26 mouse cellular contexts compared by ENCODE assay signal in genomic region chr4:132611320-132611719, GRCm38 (mm10). TPM values are rescaled to one million over a fixed set of nuclear protein-coding genes. Genes with fewer than 3 reads are reported as not detected.
DNase-seq lines count a peak whose midpoint lies in the region; ATAC-seq and TF ChIP-seq lines count a peak whose summit lies in the region.
"Had no signal": no experiment of that assay in that cellular context is flagged by ENCODE, and none has a peak within 500 bp of the region (broad histone marks: within the 10 kb centered on the region; RNA-seq: fewer than 3 reads in every experiment).

No protein-coding gene starts in this region.

- peak; percentile 63 for DNase-seq in CD4-positive, CD25-positive, alpha-beta regulatory T cell, adult 2 months (ENCODE audit: low read depth, low spot score)
- DNase-seq in ES-E14 (ENCODE audit: low read depth, low spot score) = no peak
- no peak for DNase-seq in midbrain, embryonic 11.5 days (ENCODE audit: low spot score, missing footprints)
- DNase-seq in kidney, postnatal 4 days = no peak
- DNase-seq in embryo, embryonic 9.5 days (ENCODE audit: extremely low spot score) = no peak
- DNase-seq: adrenal gland, adult 8-10 months; cerebellum, adult 11 months; cerebellum, adult 9-10 months; cerebellum, postnatal 36 days; gastrocnemius, adult 2 months; kidney, adult 8-10 months; liver; lung, embryonic 14.5 days; midbrain, embryonic 14.5 days; right cerebral cortex, postnatal 4 days; thymus, postnatal 14 days had no signal

- H3K4me2 ChIP-seq in midbrain, embryonic 11.5 days = no peak overlapping the region
- H3K4me2 ChIP-seq: embryonic facial prominence, embryonic 12.5 days; heart, embryonic 15.5 days; liver, embryonic 15.5 days; lung, embryonic 14.5 days had no signal

- no peaks in the 10 kb centered on the region for H3K36me3 ChIP-seq in ES-E14 (ENCODE audit: control insufficient read depth, insufficient read depth, low read length, poor library complexity, severe bottlenecking)
- H3K36me3 ChIP-seq in midbrain, embryonic 11.5 days (ENCODE audit: control insufficient read depth, insufficient read depth, low read length) = no peaks in the 10 kb centered on the region
- H3K36me3 ChIP-seq: embryonic facial prominence, embryonic 12.5 days; heart, embryonic 15.5 days; liver, embryonic 15.5 days had no signal

- no peak overlapping the region; the same call in 1 of the 2 replicates for H3K27ac ChIP-seq in ES-E14 (ENCODE audit: insufficient read depth, low read depth, low read length, poor library complexity, severe bottlenecking)
- no peak overlapping the region for H3K27ac ChIP-seq in midbrain, embryonic 11.5 days (ENCODE audit: low read depth, low read length)
- H3K27ac ChIP-seq: embryonic facial prominence, embryonic 12.5 days; gastrocnemius, adult 2 months; heart, embryonic 15.5 days; kidney, postnatal 0 days; liver, embryonic 15.5 days had no signal

- H3K4me3 ChIP-seq in ES-E14 (ENCODE audit: insufficient read depth in 1 of 2, low read depth in 1 of 2, low read length in 2 of 2, poor library complexity in 1 of 2, severe bottlenecking in 1 of 2) = peak overlapping the region in 1 of 2 experiments; percentile 37; a peak in 1 of 4 replicates
- no peak overlapping the region for H3K4me3 ChIP-seq in midbrain, embryonic 11.5 days (ENCODE audit: low read depth, low read length)
- H3K4me3 ChIP-seq: embryonic facial prominence, embryonic 12.5 days; gastrocnemius, adult 2 months; heart, embryonic 15.5 days; liver, embryonic 15.5 days had no signal

- peak overlapping the region; percentile 43; the same call in 1 of the 2 replicates for H3K9ac ChIP-seq in ES-E14 (ENCODE audit: insufficient read depth, low read depth, low read length, poor library complexity, severe bottlenecking)
- no peak overlapping the region for H3K9ac ChIP-seq in midbrain, embryonic 11.5 days (ENCODE audit: low read length)
- H3K9ac ChIP-seq: embryonic facial prominence, embryonic 12.5 days; heart, embryonic 15.5 days; liver, embryonic 15.5 days; lung, embryonic 14.5 days had no signal

- in situ Hi-C loops in ES-E14 (cut with MboI; ENCODE audit: low sequenced_read_pairs in 2 of 2, unreplicated experiment in 2 of 2) = no loop called here

- 0 out of 4 replicates have a peak, but pooled peaks cover 0 to 3% of the 10 kb centered on the region in 2 experiments for H3K4me1 ChIP-seq in ES-E14 (ENCODE audit: control insufficient read depth in 2 of 2, insufficient read depth in 2 of 2, low read length in 2 of 2, poor library complexity in 1 of 2)
- no peaks in the 10 kb centered on the region for H3K4me1 ChIP-seq in midbrain, embryonic 11.5 days (ENCODE audit: control insufficient read depth, insufficient read depth, low read length)
- H3K4me1 ChIP-seq: embryonic facial prominence, embryonic 12.5 days; liver, embryonic 15.5 days had no signal

- ATAC-seq in granulocyte monocyte progenitor cell, adult 5-6 weeks (replicated peaks; ENCODE audit: poor library complexity, severe bottlenecking) = peak; percentile 87
- peak; percentile 60 for ATAC-seq in monocyte, adult 5-6 weeks (replicated peaks; ENCODE audit: insufficient number of reproducible peaks, low FRiP score, low TSS enrichment, poor library complexity, severe bottlenecking)
- no peak for ATAC-seq in midbrain, embryonic 11.5 days (ENCODE audit: low FRiP score)
- ATAC-seq: forebrain, embryonic 16.5 days; hindbrain, embryonic 16.5 days; intestine, embryonic 16.5 days had no signal

- WGBS in midbrain, embryonic 11.5 days = 88% methylated on average over 8 of the region's 8 CpGs

- H3K27me3 ChIP-seq in midbrain, embryonic 11.5 days (ENCODE audit: control insufficient read depth, insufficient read depth, low read length) = no peaks in the 10 kb centered on the region
- H3K27me3 ChIP-seq: embryonic facial prominence, embryonic 12.5 days; heart, embryonic 15.5 days had no signal

- no peaks in the 10 kb centered on the region for H3K9me3 ChIP-seq in ES-E14 (ENCODE audit: control insufficient read depth, insufficient read depth, low read depth, low read length)
- no peaks in the 10 kb centered on the region for H3K9me3 ChIP-seq in midbrain, embryonic 11.5 days (ENCODE audit: control insufficient read depth, low read length)
- H3K9me3 ChIP-seq: embryonic facial prominence, embryonic 12.5 days; heart, embryonic 15.5 days had no signal

TF ChIP-seq in ES-E14, 5 proteins besides CTCF, POLR2A, EP300 and RAD21:
- TF ChIP-seq HCFC1 (IDR thresholded peaks at IDR 0.05; ENCODE audit: borderline replicate concordance, insufficient read depth, low read length) (no peak), ZC3H11A (IDR thresholded peaks at IDR 0.05; ENCODE audit: borderline replicate concordance, low read depth, low read length) (no peak), CHD2 (IDR thresholded peaks at IDR 0.05; ENCODE audit: low read depth, low read length) (no peak), MAFK (IDR thresholded peaks at IDR 0.05; ENCODE audit: insufficient read depth, low read depth, low read length) (no peak), ZNF384 (IDR thresholded peaks at IDR 0.05; ENCODE audit: low read depth, low read length) (no peak)

RNA-seq across cellular contexts. Expression of gene Eya3, which starts 27.5 kb away (rescaled TPM):
- total RNA-seq in ES-E14 (2012; rRNA removed) = 28.1 and 31.9 TPM in 2 replicates
- total RNA-seq in granulocyte monocyte progenitor cell, adult 5-6 weeks (2014; fragmentation: Nextera tagmentation) = 37.0 and 42.0 TPM in 2 replicates
- 37.1 and 38.9 TPM in 2 replicates for total RNA-seq in granulocyte monocyte progenitor cell, adult 5-6 weeks (2017)
- total RNA-seq in monocyte, adult 5-6 weeks (2017) = 8.7 to 25.5 TPM (median 18.8 TPM) in 3 replicates
- polyA plus RNA-seq in midbrain, embryonic 11.5 days (2014; fragmentation: Nextera tagmentation; extraction: Ambion mirVana) = 26.4 and 26.8 TPM in 2 replicates

RNA-seq across cellular contexts. Expression of gene Ptafr, which starts 47.5 kb away (rescaled TPM):
- 0.26 and 0.40 TPM in 2 replicates for total RNA-seq in ES-E14 (2012; rRNA removed)
- 2.4 TPM in 2 replicates for total RNA-seq in granulocyte monocyte progenitor cell, adult 5-6 weeks (2014; fragmentation: Nextera tagmentation)
- total RNA-seq in granulocyte monocyte progenitor cell, adult 5-6 weeks (2017) = 1.2 and 1.4 TPM in 2 replicates
- total RNA-seq in monocyte, adult 5-6 weeks (2017) = 3.6 to 28.2 TPM (median 24.8 TPM) in 3 replicates
- 0.31 and 0.63 TPM in 2 replicates for polyA plus RNA-seq in midbrain, embryonic 11.5 days (2014; fragmentation: Nextera tagmentation; extraction: Ambion mirVana)
- total RNA-seq: megakaryocyte-erythroid progenitor cell, adult 5-6 weeks had no signal
